Mouse (Mus musculus): Measurements from ENCODE around the gene Rab31.
A peak's percentile ranks its signal among the peaks of the same experiment; 100 is the strongest.

GRCm38 (mm10) chr17:65706220-65706619 lies 66.3 kb downstream of the Rab31 start:
- TF ChIP-seq POLR2A (IDR thresholded peaks at IDR 0.05; ENCODE audit: borderline replicate concordance, extremely low read depth, insufficient read depth, insufficient read length, poor library complexity, severe bottlenecking) (no peak), CTCF (IDR thresholded peaks at IDR 0.05; ENCODE audit: borderline replicate concordance, extremely low read depth, insufficient read depth, insufficient read length) (peak; percentile 65)

Measured in brain, embryonic 14.5 days (tissue).